Mouse (Mus musculus): ENCODE results near the gene Gm10722. TPM values are rescaled to one million over a fixed set of nuclear protein-coding genes. Genes with fewer than 3 reads are reported as not detected.
"Not testable (repeated sequence)": the region's sequence is repeated elsewhere in the genome, so short reads cannot be mapped to it uniquely, and the experiment has no call there.

The Gm10722 gene
- polyA plus RNA-seq, 1 experiment from 2014 or later, result not detected

DNA sequence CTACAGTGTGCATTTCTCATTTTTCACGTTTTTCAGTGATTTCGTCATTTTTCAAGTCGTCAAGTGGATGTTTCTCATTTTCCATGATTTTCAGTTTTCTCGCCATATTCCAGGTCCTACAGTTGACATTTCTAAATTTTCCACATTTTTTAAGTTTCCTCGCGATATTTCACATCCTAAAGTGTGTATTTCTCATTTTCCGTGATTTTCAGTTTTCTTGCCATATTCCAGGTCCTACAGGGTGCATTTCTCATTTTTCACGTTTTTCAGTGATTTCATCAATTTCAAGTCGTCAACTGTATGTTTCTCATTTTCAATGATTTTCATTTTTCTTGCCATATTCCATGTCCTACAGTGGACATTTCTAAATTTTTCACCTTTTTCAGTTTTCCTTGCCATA, 14.6 kb downstream of the Gm10722 start, which contains the start of gene Gm10720:
Gene Gm10720, plus strand, starts transcription at position 301 of the 400 bp plus-strand sequence.
- not testable (repeated sequence) for H3K9ac ChIP-seq (replicated peaks; ENCODE audit: low read length); H3K36me3 ChIP-seq (ENCODE audit: insufficient read depth, low read length); H3K4me1 ChIP-seq (ENCODE audit: insufficient read depth, low read length); H3K27ac ChIP-seq (ENCODE audit: low read length); ATAC-seq (ENCODE audit: low FRiP score, low TSS enrichment); H3K9me3 ChIP-seq (ENCODE audit: low read length); H3K4me2 ChIP-seq (replicated peaks; ENCODE audit: low read depth, low read length); H3K27me3 ChIP-seq (ENCODE audit: insufficient read depth, low read length); H3K4me3 ChIP-seq (ENCODE audit: low read length)
- WGBS, result 64% methylated on average over 4 of the region's 9 CpGs

DNA sequence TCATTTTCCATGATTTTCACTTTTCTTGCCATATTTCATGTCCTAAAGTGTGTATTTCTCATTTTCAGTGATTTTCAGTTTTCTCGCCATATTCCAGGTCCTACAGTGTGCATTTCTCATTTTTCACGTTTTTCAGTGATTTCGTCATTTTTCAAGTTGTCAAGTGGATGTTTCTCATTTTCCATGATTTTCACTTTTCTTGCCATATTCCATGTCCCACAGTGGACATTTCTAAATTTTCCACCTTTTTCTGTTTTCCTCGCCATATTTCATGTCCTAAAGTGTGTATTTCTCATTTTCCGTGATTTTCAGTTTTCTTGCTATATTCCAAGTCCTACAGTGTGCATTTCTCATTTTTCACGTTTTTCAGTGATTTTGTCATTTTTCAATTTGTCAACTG, 15.2 kb downstream of the Gm10722 start:
- 70% methylated on average over 4 of the region's 6 CpGs for WGBS
- not testable (repeated sequence) for H3K27me3 ChIP-seq (ENCODE audit: insufficient read depth, low read length); H3K27ac ChIP-seq (ENCODE audit: low read length); ATAC-seq (ENCODE audit: low FRiP score, low TSS enrichment); H3K4me2 ChIP-seq (replicated peaks; ENCODE audit: low read depth, low read length); H3K4me1 ChIP-seq (ENCODE audit: insufficient read depth, low read length); H3K9ac ChIP-seq (replicated peaks; ENCODE audit: low read length); H3K4me3 ChIP-seq (ENCODE audit: low read length); H3K9me3 ChIP-seq (ENCODE audit: low read length); H3K36me3 ChIP-seq (ENCODE audit: insufficient read depth, low read length)

DNA sequence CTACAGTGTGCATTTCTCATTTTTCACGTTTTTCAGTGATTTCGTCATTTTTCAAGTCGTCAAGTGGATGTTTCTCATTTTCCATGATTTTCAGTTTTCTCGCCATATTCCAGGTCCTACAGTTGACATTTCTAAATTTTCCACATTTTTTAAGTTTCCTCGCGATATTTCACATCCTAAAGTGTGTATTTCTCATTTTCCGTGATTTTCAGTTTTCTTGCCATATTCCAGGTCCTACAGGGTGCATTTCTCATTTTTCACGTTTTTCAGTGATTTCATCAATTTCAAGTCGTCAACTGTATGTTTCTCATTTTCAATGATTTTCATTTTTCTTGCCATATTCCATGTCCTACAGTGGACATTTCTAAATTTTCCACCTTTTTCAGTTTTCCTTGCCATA, 16.4 kb downstream of the Gm10722 start, which contains the start of gene Gm10719:
Gene Gm10719, plus strand, starts transcription at position 301 of the 400 bp plus-strand sequence.
- H3K4me3 ChIP-seq (ENCODE audit: low read length); H3K27me3 ChIP-seq (ENCODE audit: insufficient read depth, low read length); H3K9me3 ChIP-seq (ENCODE audit: low read length); H3K4me1 ChIP-seq (ENCODE audit: insufficient read depth, low read length); H3K27ac ChIP-seq (ENCODE audit: low read length); ATAC-seq (ENCODE audit: low FRiP score, low TSS enrichment); H3K36me3 ChIP-seq (ENCODE audit: insufficient read depth, low read length); H3K4me2 ChIP-seq (replicated peaks; ENCODE audit: low read depth, low read length); H3K9ac ChIP-seq (replicated peaks; ENCODE audit: low read length): not testable (repeated sequence)
- WGBS, result 71% methylated on average over 1 of the region's 9 CpGs

DNA sequence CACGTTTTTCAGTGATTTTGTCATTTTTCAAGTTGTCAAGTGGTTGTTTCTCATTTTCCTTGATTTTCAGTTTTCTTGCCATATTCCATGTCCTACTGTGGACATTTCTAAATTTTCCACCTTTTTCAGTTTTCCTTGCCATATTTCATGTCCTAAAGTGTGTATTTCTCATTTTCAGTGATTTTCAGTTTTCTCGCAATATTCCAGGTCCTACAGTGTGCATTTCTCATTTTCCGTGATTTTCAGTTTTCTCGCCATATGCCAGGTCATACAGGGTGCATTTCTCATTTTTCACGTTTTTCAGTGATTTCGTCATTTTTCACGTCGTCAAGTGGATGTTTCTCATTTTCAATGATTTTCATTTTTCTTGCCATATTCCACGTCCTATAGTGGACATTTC, 18.2 kb downstream of the Gm10722 start:
- ATAC-seq (ENCODE audit: low FRiP score, low TSS enrichment), result not testable (repeated sequence)
- WGBS, result 68% methylated on average over 9 of the region's 9 CpGs

DNA sequence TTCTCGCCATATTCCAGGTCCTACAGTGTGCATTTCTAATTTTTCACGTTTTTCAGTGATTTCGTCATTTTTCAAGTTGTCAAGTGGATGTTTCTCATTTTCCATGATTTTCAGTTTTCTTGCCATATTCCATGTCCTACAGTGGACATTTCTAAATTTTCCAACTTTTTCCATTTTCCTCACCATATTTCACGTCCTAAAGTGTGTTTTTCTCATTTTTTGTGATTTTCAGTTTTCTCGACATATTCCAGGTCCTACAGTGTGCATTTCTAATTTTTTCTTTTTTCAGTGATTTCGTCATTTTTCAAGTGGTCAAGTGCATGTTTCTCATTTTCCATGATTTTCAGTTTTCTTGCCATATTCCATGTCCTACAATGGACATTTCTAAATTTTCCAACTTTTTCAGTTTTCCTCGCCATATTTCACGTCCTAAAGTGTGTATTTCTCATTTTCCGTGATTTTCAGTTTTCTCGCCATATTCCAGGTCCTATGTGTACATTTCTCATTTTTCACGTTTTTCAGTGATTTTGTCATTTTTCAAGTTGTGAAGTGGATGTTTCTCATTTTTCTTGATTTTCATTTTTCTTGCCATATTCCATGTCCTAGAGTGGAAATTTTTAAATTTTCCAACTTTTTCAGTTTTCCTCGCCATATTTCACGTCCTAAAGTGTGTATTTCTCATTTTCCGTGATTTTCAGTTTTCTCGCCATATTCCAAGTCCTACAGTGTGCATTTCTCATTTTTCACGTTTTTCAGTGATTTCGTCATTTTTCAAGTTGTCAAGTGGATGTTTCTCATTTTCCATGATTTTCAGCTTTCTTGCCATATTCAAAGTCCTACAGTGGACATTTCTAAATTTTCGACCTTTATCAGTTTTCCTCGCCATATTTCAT, 19.4 kb downstream of the Gm10722 start:
- not testable (repeated sequence) for H3K27ac ChIP-seq (ENCODE audit: low read length); H3K9ac ChIP-seq (replicated peaks; ENCODE audit: low read length); H3K4me1 ChIP-seq (ENCODE audit: insufficient read depth, low read length); H3K4me2 ChIP-seq (replicated peaks; ENCODE audit: low read depth, low read length); H3K4me3 ChIP-seq (ENCODE audit: low read length); H3K9me3 ChIP-seq (ENCODE audit: low read length); H3K36me3 ChIP-seq (ENCODE audit: insufficient read depth, low read length); H3K27me3 ChIP-seq (ENCODE audit: insufficient read depth, low read length)
- peak; percentile 73; the same call in 1 of the 2 replicates for ATAC-seq (ENCODE audit: low FRiP score, low TSS enrichment)
- 75% methylated on average over 11 of the region's 19 CpGs for WGBS

More for the DNA sequence above, 18.2 kb downstream of the Gm10722 start:
- H3K9ac ChIP-seq (replicated peaks; ENCODE audit: low read length); H3K4me3 ChIP-seq (ENCODE audit: low read length); H3K4me2 ChIP-seq (replicated peaks; ENCODE audit: low read depth, low read length); H3K27me3 ChIP-seq (ENCODE audit: insufficient read depth, low read length); H3K27ac ChIP-seq (ENCODE audit: low read length); H3K4me1 ChIP-seq (ENCODE audit: insufficient read depth, low read length); H3K9me3 ChIP-seq (ENCODE audit: low read length); H3K36me3 ChIP-seq (ENCODE audit: insufficient read depth, low read length): not testable (repeated sequence)

DNA sequence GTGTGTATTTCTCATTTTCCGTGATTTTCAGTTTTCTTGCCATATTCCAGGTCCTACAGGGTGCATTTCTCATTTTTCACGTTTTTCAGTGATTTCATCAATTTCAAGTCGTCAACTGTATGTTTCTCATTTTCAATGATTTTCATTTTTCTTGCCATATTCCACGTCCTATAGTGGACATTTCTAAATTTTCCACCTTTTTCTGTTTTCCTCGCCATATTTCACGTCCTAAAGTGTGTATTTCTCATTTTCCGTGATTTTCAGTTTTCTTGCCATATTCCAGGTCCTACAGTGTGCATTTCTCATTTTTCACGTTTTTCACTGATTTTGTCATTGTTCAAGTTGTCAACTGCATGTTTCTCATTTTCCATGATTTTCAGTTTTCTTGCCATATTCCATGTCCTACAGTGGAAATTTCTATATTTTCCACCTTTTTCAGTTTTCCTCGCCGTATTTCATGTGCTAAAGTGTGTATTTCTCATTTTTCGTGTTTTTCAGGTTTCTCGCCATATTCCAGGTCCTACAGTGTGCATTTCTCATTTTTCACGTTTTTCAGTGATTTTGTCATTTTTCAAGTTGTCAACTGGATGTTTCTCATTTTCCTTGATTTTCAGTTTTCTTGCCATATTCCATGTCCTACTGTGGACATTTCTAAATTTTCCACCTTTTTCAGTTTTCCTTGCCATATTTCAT, 21.7 kb downstream of the Gm10722 start:
- H3K4me3 ChIP-seq (ENCODE audit: low read length); H3K4me1 ChIP-seq (ENCODE audit: insufficient read depth, low read length); H3K27ac ChIP-seq (ENCODE audit: low read length); H3K36me3 ChIP-seq (ENCODE audit: insufficient read depth, low read length); ATAC-seq (ENCODE audit: low FRiP score, low TSS enrichment); H3K4me2 ChIP-seq (replicated peaks; ENCODE audit: low read depth, low read length); H3K27me3 ChIP-seq (ENCODE audit: insufficient read depth, low read length); H3K9ac ChIP-seq (replicated peaks; ENCODE audit: low read length); H3K9me3 ChIP-seq (ENCODE audit: low read length): not testable (repeated sequence)
- WGBS, result 70% methylated on average over 9 of the region's 13 CpGs

DNA sequence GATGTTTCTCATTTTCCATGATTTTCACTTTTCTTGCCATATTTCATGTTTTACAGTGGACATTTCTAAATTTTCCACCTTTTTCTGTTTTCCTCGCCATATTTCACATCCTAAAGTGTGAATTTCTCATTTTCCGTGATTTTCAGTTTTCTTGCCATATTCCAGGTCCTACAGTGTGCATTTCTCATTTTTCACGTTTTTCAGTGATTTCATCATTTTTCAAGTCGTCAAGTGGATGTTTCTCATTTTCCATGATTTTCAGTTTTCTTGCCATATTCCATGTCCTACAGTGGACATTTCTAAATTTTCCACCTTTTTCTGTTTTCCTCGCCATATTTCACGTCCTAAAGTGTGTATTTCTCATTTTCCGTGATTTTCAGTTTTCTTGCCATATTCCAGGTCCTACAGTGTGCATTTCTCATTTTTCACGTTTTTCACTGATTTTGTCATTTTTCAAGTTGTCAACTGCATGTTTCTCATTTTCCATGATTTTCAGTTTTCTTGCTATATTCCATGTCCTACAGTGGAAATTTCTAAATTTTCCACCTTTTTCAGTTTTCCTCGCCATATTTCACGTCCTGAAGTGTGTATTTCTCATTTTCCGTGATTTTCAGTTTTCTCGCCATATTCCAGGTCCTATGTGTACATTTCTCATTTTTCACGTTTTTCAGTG, 22.7 kb downstream of the Gm10722 start, which contains the start of gene Gm10718:
Gene Gm10718, plus strand, starts transcription at position 236 of the 673 bp plus-strand sequence.
- WGBS, result 77% methylated on average over 9 of the region's 13 CpGs
- not testable (repeated sequence) for H3K9me3 ChIP-seq (ENCODE audit: low read length); ATAC-seq (ENCODE audit: low FRiP score, low TSS enrichment); H3K27ac ChIP-seq (ENCODE audit: low read length); H3K4me1 ChIP-seq (ENCODE audit: insufficient read depth, low read length); H3K4me3 ChIP-seq (ENCODE audit: low read length); H3K9ac ChIP-seq (replicated peaks; ENCODE audit: low read length); H3K27me3 ChIP-seq (ENCODE audit: insufficient read depth, low read length); H3K36me3 ChIP-seq (ENCODE audit: insufficient read depth, low read length); H3K4me2 ChIP-seq (replicated peaks; ENCODE audit: low read depth, low read length)

DNA sequence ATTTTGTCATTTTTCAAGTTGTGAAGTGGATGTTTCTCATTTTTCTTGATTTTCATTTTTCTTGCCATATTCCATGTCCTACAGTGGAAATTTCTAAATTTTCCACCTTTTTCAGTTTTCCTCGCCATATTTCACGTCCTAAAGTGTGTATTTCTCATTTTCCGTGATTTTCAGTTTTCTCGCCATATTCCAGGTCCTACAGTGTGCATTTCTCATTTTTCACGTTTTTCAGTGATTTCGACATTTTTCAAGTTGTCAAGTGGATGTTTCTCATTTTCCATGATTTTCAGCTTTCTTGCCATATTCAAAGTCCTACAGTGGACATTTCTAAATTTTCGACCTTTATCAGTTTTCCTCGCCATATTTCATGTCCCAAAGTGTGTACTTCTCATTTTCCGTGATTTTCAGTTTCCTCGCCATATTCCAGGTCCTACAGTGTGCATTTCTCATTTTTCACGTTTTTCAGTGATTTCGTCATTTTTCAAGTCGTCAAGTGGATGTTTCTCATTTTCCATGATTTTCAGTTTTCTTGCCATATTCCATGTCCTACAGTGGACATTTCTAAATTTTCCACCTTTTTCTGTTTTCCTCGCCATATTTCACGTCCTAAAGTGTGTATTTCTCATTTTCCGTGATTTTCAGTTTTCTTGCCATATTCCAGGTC, 23.4 kb downstream of the Gm10722 start:
- H3K4me2 ChIP-seq (replicated peaks; ENCODE audit: low read depth, low read length); H3K27ac ChIP-seq (ENCODE audit: low read length); H3K9ac ChIP-seq (replicated peaks; ENCODE audit: low read length); ATAC-seq (ENCODE audit: low FRiP score, low TSS enrichment); H3K4me1 ChIP-seq (ENCODE audit: insufficient read depth, low read length); H3K27me3 ChIP-seq (ENCODE audit: insufficient read depth, low read length); H3K9me3 ChIP-seq (ENCODE audit: low read length); H3K36me3 ChIP-seq (ENCODE audit: insufficient read depth, low read length); H3K4me3 ChIP-seq (ENCODE audit: low read length): not testable (repeated sequence)
- 66% methylated on average over 14 of the region's 16 CpGs for WGBS

DNA sequence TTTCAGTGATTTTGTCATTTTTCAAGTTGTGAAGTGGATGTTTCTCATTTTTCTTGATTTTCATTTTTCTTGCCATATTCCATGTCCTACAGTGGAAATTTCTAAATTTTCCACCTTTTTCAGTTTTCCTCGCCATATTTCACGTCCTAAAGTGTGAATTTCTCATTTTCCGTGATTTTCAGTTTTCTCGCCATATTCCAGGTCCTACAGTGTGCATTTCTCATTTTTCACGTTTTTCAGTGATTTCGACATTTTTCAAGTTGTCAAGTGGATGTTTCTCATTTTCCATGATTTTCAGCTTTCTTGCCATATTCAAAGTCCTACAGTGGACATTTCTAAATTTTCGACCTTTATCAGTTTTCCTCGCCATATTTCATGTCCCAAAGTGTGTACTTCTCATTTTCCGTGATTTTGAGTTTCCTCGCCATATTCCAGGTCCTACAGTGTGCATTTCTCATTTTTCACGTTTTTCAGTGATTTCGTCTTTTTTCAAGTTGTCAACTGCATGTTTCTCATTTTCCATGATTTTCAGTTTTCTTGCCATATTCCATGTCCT, 24.3 kb downstream of the Gm10722 start, which contains the start of gene Gm10717:
Gene Gm10717, plus strand, starts transcription at position 506 of the 556 bp plus-strand sequence.
- 76% methylated on average over 12 of the region's 12 CpGs for WGBS
- not testable (repeated sequence) for H3K4me2 ChIP-seq (replicated peaks; ENCODE audit: low read depth, low read length); ATAC-seq (ENCODE audit: low FRiP score, low TSS enrichment); H3K9me3 ChIP-seq (ENCODE audit: low read length); H3K4me3 ChIP-seq (ENCODE audit: low read length); H3K36me3 ChIP-seq (ENCODE audit: insufficient read depth, low read length); H3K27me3 ChIP-seq (ENCODE audit: insufficient read depth, low read length); H3K27ac ChIP-seq (ENCODE audit: low read length); H3K9ac ChIP-seq (replicated peaks; ENCODE audit: low read length); H3K4me1 ChIP-seq (ENCODE audit: insufficient read depth, low read length)

All from kidney, embryonic 16.5 days (tissue).